Mouse (Mus musculus) heart, postnatal 0 days (tissue): ENCODE data around the gene Sowahc.

Experiments used
- CTCF ChIP-seq: IDR thresholded peaks from 2 replicates; pipeline ENCODE4 v1.5.1; 2016; ENCODE audit warnings: antibody characterized with exemption, control low read depth, low read depth
- EP300 ChIP-seq: IDR thresholded peaks from 2 replicates; pipeline ENCODE4 v1.6.1; 2016; ENCODE audit warnings: antibody characterized with exemption, low read depth

DNA sequence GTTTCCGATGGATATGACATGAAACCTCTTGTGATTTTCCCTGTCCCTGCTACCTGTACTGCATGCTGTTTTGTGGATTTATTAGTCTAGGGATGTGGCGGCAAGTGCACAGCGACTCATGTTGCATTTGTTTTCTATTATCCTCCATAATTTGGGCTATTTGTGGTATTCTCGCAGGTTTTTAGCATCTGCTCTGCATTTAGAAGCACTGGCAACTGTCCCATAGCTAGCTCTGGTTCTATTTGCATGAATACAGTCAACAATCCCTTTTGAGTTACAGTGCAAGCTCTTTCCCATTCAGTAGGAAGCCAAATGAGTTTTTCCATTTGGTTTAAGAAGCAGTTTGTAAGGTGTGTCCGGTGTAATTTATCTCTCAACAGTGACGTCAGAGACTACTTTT lies 37.8 kb downstream of the Sowahc start:
- TF ChIP-seq CTCF (no peak), EP300 (no peak)
